Mouse (Mus musculus) adrenal gland, adult 8-10 months (tissue): ENCODE results near the gene Mgat3. TPM values are rescaled to one million over a fixed set of nuclear protein-coding genes. Genes with fewer than 3 reads are reported as not detected.
A peak's percentile ranks its signal among the peaks of the same experiment; 100 is the strongest.

Experiments
- DNase-seq: peaks from one replicate; pipeline ENCODE4 v3.0.0; 2022
- total RNA-seq, 4 experiments: library from RNA; stranded (reverse); gene quantifications; 2 replicates each; pipeline ENCODE4 v1.2.4; 2022

Gene Mgat3
- 10 to 100 TPM in 3 of 4 experiments, 1 to 10 TPM in 1; 8.5 to 13.0 (median 11.6) TPM for total RNA-seq

DNA sequence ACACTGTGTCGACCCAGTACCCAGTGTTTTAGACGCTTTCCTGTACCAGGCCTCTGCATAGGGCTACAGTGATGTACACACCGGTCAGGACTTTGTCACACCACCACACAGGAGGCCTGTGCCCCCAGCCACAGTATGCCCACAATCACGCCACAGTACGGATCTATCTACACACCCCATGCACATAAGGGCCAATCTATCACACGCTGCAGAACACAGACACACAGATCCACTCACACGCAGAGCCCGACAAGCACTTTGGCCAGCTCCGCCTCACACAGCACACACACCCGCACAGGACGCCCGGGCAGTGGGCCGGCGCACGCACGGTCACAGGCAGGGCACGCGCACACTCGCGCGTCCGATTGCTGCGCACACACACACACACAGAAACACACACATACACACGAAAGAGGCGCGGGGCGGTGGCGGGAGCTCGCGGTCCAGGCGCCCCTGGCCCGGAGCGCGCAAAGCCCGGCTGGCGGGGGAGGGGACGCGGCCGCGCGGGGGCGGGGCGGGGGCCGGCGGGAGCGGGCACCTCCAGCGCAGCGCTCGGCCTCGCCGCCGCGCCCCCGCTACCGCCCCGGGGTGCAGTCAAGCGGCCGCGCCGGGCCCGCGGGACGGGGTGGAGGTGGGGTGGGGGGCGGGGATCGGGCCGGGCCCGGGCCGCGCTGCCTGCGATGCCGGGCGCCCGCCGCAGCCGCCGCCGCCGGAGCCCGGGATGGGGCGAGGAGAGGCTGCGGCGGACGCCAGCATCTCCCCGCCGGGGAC lies at the start of gene Mgat3:
TSS of gene Mgat3 (plus strand) at position 721 of the 771 bp plus-strand sequence.
- DNase-seq: no peak

DNA sequence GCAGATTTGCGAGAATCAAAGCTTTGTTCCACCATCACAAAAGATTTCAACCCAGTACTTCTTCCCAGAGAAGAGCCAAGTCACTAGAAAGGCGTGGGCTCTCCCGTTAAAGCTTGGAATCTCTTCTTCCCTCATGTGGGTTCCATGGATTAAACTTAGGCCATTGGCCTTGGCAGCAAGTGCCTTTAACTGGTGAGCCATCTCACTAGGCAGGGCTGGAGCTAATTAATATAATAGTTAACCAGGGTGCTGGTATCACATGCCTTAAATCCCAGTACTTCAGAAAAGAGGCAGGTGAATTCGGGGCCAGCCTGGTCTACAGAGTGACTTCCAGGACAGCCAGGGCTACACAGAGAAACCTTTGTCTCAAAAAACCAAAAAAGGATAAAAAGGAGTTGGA lies 48.9 kb upstream of the Mgat3 start:
- DNase-seq: no peak

DNA sequence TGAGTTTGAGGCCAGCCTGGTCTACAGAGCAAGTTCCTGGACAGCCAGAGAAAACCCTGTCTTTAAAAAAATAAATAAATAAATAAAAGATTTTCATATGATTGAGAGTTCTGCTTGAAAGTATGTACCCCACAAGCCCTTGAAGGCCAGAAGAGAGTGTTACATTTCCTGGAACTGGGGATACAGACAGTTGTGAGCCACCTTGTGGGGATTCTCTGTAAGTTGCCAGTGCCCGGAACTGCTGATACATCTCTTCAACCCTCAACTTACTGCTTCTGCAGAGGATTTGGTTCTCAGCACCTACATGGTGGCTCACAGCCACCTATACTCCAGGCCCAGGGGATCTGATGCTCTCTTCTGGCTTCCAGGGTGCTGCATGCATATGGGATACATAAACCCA lies 46.3 kb upstream of the Mgat3 start:
- DNase-seq: no peak

DNA sequence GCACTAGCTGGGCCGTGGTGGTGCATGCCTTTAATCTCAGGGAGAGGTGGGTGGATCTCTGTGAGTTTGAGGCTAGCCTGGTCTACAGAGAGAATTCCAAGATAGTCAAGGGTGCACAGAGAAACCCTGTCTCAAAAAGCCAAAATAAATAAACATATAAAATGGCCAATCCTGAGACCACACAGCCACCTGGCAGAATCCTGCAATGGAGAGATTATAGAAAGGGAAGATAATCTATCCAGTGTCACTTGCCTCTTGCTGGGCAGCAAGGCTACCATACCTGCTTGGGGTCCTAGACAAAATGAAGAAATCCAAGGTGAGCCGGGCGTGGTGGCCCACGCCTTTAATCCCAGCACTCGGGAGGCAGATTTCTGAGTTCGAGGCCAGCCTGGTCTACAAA lies 43.5 kb upstream of the Mgat3 start:
- DNase-seq: no peak

DNA sequence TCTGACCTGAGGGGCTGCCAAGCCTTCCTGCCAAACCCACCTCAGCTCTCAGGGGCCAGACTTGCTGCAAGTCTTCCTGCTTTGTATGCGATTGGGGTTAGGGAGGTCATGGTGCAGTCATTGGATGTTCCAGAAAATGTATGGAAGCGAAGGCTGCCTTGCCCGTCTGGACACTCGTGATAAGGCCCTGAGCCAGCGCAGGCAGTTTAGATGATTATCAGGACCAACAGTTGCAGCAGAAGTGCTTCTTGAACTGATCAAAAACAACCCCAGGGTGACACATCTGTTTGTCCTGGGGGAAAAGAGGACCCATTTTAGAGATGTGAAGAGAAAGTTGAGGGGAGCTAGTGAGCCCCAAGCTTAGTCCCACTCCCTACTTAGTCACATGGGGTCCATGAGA lies 42.8 kb upstream of the Mgat3 start:
- no peak for DNase-seq

DNA sequence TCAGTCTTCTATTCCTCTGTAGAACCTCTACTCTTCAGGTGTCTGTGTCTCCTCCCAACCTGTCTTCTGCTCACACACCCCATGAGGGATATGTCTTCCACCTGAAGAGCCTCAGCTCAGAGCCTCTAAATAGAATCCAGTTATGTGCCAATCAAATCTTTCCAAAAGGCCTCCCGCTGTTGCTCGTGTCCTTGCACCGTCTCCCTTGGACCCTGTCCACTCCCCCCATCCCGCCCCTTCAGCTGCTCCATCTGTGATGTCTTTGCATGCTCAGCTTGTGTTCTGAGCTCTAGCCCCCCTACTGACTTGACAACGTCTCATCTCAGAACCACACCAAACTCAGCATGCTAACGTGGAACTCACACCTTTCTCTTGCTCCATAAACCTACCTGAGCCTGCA lies 42.1 kb upstream of the Mgat3 start:
- DNase-seq: no peak

DNA sequence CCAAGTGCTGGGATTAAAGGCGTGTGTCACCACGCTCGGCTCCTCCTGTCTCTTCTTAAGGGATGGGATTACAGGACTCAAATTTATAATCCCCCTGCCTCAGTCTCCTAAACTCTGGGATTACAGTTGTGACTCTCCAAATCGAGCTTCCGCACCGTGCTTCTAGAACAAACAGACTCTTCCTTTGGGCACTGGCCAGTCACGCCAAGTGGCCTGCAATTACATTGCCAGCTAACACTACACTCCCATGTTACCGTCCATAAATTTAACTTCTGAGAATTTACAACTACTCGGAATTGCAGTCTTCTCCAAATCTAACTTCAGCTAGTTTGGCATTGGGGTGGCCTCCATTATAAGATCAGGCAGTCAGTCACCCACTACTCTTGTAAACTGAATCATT lies 41.1 kb upstream of the Mgat3 start:
- DNase-seq: no peak

DNA sequence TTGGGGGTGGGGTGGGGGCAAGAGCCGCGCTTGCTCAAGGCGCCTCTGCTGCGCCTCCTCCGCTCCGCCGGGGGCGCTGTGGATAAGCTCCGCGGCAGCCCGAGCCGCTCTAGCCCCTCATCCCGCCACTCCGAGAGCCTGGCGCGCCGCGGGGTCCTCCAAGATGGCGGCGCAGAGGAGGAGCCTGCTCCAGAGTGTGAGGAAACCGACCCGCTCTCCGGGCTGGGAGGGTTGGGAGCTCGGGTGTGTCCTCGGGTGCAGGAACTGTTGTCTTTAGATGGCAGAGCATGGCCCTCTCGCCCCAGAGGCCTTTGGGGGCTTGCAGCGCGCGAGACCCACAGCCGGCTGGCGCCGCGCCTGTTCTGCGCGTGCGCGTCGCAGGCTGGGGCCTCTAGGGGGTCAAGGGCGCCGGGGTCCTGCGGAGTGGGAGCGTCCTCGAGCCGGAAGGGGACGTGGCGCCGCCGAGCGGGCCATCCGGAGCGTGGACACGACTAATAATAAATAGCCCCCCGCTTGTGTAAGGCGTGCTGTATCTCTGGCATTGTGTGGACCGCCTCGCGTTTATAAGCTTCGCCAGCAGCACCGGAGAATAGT lies 40.4 kb upstream of the Mgat3 start, which contains the start of gene Tab1:
TSS of gene Tab1 (plus strand) at position 135 of the 594 bp plus-strand sequence.
- DNase-seq: peak; percentile 83

DNA sequence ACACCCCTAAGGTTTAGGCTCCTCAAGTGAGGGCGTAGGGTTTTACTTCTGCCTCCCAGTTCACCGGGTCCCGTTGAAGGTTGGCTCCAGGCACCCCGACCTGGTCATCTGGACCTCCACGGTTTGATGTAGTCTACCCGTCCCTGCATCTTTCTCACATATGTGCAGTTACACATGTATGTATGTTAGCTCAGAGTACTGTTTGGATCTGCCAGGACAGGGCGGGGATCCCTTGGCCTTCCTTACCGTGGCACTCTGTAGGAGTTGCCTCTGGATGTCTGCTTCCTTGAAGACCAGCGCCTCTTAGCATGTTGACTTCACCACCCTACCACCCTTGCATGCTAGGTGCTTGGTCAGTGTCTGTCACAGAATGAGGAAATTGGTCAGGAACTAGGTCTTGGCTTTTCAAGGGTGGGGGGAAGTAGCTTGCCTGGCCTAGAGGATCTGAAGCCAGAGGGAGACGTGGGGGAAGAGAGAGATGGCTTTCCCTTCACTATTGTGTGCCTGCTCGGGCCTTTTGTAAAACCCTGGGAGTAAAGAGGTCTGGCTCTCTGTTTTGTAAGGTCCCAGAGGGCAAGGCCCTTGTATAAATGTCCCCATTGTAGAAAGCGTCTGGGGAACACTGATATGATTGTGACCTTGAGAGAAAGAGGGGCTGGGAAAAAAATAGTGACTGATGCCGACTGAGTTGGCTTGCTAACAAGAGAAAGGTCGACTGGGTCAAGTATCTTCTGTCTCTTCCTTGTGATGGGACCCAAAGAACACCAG lies 39.7 kb upstream of the Mgat3 start:
- no peak for DNase-seq

DNA sequence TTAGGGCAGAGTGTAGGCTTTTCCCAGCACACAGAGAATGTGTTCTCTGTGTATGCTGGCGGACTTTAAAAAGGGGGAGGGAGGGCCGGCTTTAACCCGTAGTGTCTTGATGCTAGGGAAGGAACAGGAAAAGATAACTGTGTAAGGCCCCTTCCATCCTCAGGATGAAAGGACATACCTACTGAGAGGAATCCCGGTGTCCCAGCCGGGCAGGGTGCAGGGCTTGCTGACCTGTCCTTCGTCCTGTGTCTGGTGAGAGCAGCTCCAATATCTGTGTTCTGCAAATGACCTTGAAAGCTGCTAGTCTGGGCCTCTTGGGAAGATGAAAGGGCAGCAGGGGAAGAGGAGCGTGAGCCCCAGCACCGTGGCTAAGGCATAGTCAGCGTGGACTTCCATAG lies 39.1 kb upstream of the Mgat3 start:
- peak; percentile 52 for DNase-seq

DNA sequence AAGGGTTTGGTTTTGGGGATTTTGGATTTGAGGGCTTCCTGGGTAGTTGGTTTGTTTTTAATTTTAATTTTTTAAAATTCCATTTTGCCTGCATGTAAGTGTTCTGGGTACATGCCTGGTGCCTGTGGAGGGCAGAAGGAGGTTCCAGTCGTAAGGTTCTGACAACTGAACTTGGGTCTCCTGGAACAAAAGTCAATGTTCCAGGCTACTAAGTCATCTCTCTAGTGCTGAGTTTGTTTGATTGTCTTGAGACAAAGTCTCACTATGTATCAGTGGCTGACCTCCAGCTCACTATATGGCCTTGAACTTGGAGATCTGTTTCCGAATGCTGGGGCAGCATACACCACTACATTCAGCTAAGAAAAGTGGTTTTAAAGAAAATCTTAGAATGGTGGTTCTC lies 38.0 kb upstream of the Mgat3 start:
- no peak for DNase-seq

DNA sequence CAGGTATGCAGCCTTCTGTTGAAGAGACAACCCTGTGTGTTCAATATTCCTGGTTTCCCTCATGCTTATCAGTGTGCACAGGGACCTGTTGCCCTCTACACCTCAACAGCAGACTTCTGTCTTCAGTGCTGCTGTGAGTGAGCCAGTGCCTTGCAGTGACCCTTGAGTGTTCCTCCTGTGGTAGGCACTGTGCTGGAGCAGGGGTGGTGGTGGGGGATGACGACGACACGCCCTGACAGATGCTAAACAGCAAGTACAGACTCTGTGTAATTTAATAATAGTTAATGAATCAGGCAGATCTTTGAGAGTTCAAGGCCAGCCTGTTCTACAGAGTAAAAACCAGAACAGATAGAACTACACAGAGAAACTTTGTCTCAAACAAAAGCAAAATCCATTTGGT lies 36.9 kb upstream of the Mgat3 start:
- DNase-seq: no peak

DNA sequence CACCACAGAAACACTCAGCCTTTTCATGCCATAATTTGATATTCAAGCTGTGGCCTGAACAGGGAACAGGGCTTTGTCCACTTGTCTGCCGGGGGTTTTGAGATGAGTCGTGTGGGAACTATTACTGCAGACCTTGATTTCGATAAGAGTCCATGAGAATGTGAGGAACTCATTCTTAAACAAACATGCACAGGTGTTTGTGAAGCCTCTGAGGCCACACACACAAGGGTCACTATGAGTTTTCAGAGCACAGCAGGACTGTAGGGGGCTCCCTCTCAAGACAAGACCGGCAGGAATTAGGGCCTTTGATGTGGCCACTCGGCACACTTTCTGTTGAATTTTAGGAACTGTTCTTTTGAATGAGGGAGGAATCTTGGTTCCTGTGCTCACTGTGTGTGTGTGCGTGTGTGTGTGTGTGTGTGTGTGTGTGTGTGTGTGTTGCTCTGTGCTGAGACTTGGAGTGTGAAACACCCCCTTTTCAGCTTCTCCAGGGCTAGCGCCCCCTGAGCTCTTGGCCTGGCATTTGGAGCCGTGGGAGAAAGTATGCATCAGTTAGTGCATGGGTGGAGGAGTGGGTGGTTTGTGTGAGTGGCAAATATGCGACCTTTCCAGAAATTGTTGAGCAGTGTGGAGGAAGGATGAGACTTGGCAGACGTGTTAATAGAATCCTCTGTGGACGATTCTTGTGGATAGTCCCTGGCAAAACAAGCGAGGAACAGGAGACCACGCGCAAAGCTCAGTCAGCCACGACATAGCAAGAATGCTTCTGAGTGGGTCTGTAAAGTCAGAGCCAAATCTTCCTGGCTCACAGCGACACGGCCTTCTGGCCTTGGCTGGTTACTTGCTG lies 35.4 kb upstream of the Mgat3 start:
- DNase-seq: no peak

DNA sequence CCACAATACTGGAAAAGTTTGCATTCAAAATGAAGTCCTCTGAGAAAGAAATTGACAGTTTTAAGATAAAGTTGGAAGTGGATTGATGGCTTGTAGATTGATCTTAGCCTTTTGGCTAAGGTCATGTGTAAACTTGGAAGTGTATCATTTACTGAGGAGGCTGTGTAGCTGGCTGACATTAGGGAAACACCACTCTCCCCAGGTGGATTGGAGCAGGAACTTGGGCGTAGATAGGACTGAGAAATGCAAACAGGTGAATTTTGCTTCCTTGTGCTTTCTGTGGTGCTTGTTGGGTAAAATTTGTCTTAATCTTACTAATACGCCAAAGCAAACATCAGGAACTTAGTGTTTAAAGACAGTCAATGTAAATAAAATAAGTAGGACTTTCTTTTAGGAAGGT lies 33.2 kb upstream of the Mgat3 start:
- DNase-seq: no peak

DNA sequence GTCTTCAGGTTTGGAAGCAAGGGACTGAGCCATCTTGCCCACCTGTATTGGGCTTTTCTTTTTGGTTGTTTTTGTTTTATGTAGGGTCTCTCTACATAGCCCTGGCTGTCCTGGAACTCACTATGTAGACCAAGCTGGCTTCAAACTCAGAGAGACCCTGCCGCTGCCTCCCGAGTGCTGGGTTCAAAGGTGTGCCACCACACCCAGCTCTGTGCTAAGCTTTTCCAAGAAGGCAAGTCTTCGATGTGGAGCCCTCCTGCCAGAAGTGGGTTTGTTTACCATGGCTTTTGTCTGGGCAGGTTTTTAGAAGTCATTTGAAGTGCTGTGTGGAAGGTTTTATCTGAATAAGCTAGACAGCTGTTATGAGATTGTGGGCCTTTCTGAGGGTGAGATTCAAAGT lies 32.6 kb upstream of the Mgat3 start:
- no peak for DNase-seq

DNA sequence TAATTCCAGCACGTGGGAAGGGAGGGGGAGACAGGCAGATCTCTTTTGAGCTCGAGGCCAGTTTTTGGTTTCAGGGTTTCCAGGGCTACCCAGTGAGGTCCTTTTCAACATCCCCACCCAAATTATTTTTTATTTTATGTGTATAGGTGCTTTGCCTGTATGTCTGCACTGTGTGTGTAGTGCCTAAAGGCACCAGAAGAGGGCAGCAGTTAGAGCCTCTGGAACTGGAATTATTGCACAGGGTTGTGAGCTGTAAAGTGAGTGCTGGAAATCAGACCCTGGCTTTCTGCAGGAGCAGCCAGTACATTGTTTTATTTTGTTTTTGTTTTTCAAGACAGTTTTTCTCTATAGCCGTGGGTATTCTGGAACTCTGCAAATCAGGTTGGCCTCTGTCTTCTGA lies 31.4 kb upstream of the Mgat3 start:
- DNase-seq: no peak

DNA sequence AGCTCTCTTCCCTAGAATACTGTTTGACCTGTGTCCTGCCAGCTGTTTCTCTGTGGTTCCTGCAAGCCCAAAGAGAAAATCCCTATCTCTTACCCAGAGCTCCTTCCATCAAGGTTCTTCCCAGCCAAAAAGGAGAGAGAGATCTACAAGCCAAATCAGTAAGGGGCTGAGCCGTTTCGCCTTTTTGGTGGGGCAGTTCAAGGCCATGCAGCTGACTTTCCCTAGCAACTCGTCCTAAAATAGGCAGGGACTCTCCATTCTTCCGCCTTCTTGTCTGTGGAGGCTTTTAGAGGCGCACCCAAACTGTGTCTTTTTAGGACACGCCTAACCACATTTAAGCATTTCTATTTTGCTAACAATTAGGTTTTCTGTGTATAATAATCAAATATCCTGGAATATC lies 29.8 kb upstream of the Mgat3 start:
- no peak for DNase-seq

DNA sequence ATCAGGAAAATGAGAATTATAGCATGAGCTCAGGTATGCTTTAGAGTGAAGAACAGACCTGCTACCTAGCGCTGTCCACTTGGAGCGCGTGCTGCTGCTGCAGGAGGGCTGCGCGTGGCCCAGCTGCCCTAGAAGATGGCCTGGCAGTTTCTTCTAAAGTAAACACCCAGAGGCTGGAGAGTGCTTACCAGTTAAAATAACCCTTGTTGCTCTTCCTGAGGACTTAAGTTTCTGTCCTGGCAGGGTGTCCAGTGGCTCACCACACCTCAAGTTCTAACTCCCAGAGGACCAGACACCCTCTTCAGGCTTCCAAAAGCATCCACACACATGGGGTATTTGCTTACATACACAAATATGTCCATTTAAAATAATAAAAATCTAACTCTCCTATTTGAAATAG lies 28.1 kb upstream of the Mgat3 start:
- no peak for DNase-seq

DNA sequence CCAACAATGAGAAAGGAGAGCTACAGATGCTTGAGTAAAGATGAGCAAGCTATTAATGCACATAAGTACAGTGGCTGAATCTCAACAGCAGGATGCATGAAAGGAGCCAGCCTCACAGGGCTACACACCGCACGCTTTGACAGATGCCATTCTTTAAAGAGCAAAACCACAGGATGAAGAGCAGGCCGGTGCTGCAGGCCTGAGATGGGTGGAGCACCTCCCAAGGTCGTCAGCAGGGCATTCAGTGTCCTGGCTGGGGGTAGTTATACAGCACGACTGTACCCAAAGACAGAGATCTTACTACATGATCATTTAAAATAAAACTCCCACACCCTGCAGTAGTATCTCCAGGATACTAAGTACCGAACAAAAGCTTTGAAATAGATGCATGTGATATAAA lies 27.4 kb upstream of the Mgat3 start:
- no peak for DNase-seq

DNA sequence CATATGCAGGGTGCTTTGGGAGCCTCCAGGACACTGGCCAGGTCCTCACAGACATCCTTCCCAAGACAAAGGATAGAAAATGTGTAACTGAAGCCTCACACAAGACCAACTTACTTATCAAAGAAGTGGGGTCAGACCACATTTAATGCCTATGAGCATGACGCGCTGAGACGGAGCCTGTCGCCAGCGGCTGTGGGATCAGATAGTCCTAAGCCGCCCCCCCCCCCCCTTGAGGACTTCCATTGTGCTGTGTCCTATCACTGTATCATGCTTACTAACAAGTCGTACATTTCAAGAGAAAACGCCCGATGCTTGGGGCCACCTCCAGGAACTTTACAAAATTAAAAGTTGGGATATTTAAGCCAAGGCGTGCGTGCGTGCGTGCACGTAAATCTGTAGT lies 26.4 kb upstream of the Mgat3 start:
- DNase-seq: no peak

DNA sequence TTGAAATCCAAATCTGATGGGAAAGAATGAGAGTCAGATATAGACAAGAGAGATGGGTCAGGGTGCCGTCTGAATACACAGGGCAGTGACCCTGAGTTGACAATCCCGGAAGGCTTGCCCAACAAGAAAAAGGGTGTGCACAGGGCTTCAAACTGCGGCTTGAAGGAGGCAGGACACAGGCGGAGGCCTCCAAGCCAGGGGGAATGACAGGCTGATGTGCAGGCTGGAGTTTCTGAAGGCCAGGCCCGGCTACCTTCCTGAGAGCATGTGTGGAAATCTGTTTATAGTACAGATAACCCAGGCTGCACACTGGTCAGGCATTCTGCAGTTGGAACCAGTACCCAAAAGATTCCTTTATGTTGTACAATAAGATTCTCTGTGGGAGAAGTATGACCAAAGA lies 26.0 kb upstream of the Mgat3 start:
- DNase-seq: no peak

DNA sequence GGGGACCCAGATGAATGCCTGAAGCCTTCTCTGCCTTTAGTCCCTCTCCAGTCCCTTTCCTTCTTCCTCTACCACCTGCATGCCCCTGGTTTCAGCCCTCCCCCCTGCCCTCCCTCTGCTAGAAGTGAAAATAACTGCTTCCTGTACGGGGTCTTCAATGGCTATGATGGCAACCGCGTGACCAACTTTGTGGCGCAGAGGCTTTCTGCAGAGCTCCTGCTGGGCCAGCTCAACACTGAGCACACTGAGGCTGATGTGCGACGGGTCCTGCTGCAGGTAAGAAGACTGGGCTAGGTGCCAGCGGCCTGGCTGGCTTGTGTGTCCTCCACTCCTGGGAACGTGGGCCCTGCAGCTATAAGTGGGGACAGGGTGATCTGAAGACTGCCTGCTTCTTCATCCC lies 25.0 kb upstream of the Mgat3 start:
- no peak for DNase-seq

DNA sequence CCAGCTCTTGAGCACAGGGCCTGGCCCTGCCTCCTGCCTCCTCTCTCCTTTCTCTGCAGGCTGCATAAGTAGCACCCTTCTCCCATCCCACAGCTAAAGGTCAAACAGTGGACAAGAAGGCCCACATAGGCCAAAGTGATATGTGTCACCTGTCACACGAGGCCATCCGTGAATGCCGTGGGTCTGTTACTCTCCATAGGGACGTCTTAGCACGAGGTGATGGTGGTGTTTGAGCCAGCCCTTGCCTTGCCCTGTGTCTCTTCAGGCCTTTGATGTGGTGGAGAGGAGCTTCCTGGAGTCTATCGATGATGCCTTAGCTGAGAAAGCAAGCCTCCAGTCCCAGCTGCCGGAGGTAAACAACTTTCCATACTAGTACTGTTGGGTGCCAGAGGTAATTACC lies 24.0 kb upstream of the Mgat3 start:
- DNase-seq: no peak
